Mouse (Mus musculus) kidney, adult 2 months (tissue): Measurements from ENCODE around the gene Tcp11l1. TPM values are rescaled to one million over a fixed set of nuclear protein-coding genes. Genes with fewer than 3 reads are reported as not detected.

Experiments
- DNase-seq: peaks from one replicate; pipeline ENCODE4 v3.0.0; 2021
- H3K27ac ChIP-seq: fragments of 200-500 bp; 2 replicates; pipeline ENCODE4 v1.5.1; 2012; ENCODE audit warnings: low read depth, low read length, control low read depth, inconsistent platforms; ENCODE audit not compliant: insufficient read depth
- H3K27me3 ChIP-seq: fragments of 200-500 bp; replicated peaks from 2 replicates; pipeline ENCODE4 v1.6.1; 2012; ENCODE audit warnings: mild to moderate bottlenecking, moderate library complexity, low read length, inconsistent platforms; ENCODE audit not compliant: control insufficient read depth, insufficient read depth
- H3K36me3 ChIP-seq: fragments of 200-500 bp; 2 replicates; pipeline ENCODE4 v1.6.1; 2012; ENCODE audit warnings: mild to moderate bottlenecking, moderate library complexity, low read length, inconsistent platforms; ENCODE audit not compliant: control insufficient read depth, insufficient read depth
- H3K4me1 ChIP-seq: fragments of 200-500 bp; 2 replicates; pipeline ENCODE4 v1.6.1; 2011; ENCODE audit warnings: low read length; ENCODE audit not compliant: control insufficient read depth, insufficient read depth
- H3K4me3 ChIP-seq: fragments of 200-500 bp; 2 replicates; pipeline ENCODE4 v1.5.1; 2011; ENCODE audit warnings: mild to moderate bottlenecking, low read depth, low read length, control low read depth; ENCODE audit not compliant: insufficient read depth
- CTCF ChIP-seq: fragments of 200-500 bp; conservative IDR thresholded peaks from 2 replicates; pipeline ENCODE4 v1.5.1; 2011; ENCODE audit warnings: low read depth, mild to moderate bottlenecking, control low read depth, low read length, moderate library complexity, mixed read lengths; ENCODE audit not compliant: insufficient read depth, insufficient read length
- POLR2A ChIP-seq: fragments of 200-500 bp; IDR thresholded peaks from one replicate; pipeline ENCODE4 v1.6.1; 2011; ENCODE audit warnings: low read depth, low read length, control low read depth
- WGBS: fragments of 180-500 bp; shearing (Covaris S2); methylation state at CpG from one replicate; pipeline ENCODE4 v1.1.7; 2018; 5-methylcytosine and 5-hydroxymethylcytosine counted together
- polyA plus RNA-seq: library from polyadenylated mRNA; depleted of rRNA; stranded (reverse); fragments of >200 nt; gene quantifications from 2 replicates; pipeline ENCODE4 v1.2.3, GENCODE M21; 2012; rRNA removed

Tcp11l1 gene
- polyA plus RNA-seq, 1 experiment, result 8.6 TPM

- no peak for DNase-seq
These were observed 42.7 kb downstream of the Tcp11l1 start for GRCm38 (mm10) chr2:104669122-104669804.

GRCm38 (mm10) chr2:104663372-104664100 lies 48.4 kb downstream of the Tcp11l1 start:
- peak overlapping the region; percentile 89 for H3K27ac ChIP-seq
- 34% methylated on average over 8 of the region's 8 CpGs for WGBS
- no peak for TF ChIP-seq POLR2A
- no peak for TF ChIP-seq CTCF
- H3K27me3 ChIP-seq, result no peaks in the 10 kb centered on the region
- H3K4me3 ChIP-seq, result no peak overlapping the region
- H3K36me3 ChIP-seq, result no peaks in the 10 kb centered on the region; the same call in none of the 2 replicates
- peak; percentile 86 for DNase-seq
- H3K4me1 ChIP-seq, result peaks cover 17% of the 10 kb centered on the region

More at GRCm38 (mm10) chr2:104669122-104669804, 42.7 kb downstream of the Tcp11l1 start:
- Histone ChIP-seq H3K36me3 (no peaks in the 10 kb centered on the region), H3K27me3 (no peaks in the 10 kb centered on the region), H3K4me1 (no peaks in the 10 kb centered on the region; the same call in 1 of the 2 replicates), H3K4me3 (no peak overlapping the region), H3K27ac (no peak overlapping the region)
- no peak for TF ChIP-seq POLR2A
- TF ChIP-seq CTCF, result no peak
- WGBS, result 91% methylated on average over 6 of the region's 6 CpGs

GRCm38 (mm10) chr2:104658659-104659058 lies 53.3 kb downstream of the Tcp11l1 start:
- Histone ChIP-seq H3K36me3 (no peaks in the 10 kb centered on the region; the same call in none of the 2 replicates), H3K27ac (no peak overlapping the region), H3K27me3 (no peaks in the 10 kb centered on the region), H3K4me1 (peaks cover 14% of the 10 kb centered on the region), H3K4me3 (no peak overlapping the region)
- TF ChIP-seq CTCF (no peak), POLR2A (no peak)
- DNase-seq, result no peak
- WGBS, result 59% methylated on average over 1 of the region's 1 CpGs

GRCm38 (mm10) chr2:104615985-104616711 lies 95.8 kb downstream of the Tcp11l1 start:
- H3K27ac ChIP-seq, result no peak overlapping the region
- DNase-seq, result no peak
- H3K27me3 ChIP-seq, result no peaks in the 10 kb centered on the region
- WGBS, result 80% methylated on average over 4 of the region's 4 CpGs
- H3K4me1 ChIP-seq, result no peaks in the 10 kb centered on the region
- H3K4me3 ChIP-seq, result no peak overlapping the region
- H3K36me3 ChIP-seq, result no peaks in the 10 kb centered on the region
- TF ChIP-seq POLR2A (no peak), CTCF (no peak)

- Histone ChIP-seq H3K4me3 (no peak overlapping the region), H3K27me3 (no peaks in the 10 kb centered on the region), H3K27ac (no peak overlapping the region), H3K4me1 (no peaks in the 10 kb centered on the region), H3K36me3 (no peaks in the 10 kb centered on the region)
- no peak for DNase-seq
- 74% methylated on average over 3 of the region's 3 CpGs for WGBS
- TF ChIP-seq POLR2A (no peak), CTCF (no peak)
These were observed 97.2 kb downstream of the Tcp11l1 start for GRCm38 (mm10) chr2:104614786-104615185.

Other genes with a start within 250 kb of the Tcp11l1 start
- gene Hipk3, start 217.7 kb downstream of the Tcp11l1 start, polyA plus RNA-seq, result 34.4 and 37.5 TPM in 2 replicates
- 5.8 and 6.9 TPM in 2 replicates for gene Cstf3, start 121.6 kb downstream of the Tcp11l1 start, polyA plus RNA-seq
- not detected in 2 replicates for gene Pin1rt1, start 4.2 kb upstream of the Tcp11l1 start, polyA plus RNA-seq
- gene Depdc7, start 30.7 kb upstream of the Tcp11l1 start, polyA plus RNA-seq, result 15.7 and 16.0 TPM in 2 replicates
- 4.4 and 5.0 TPM in 2 replicates for gene Qser1, start 104.6 kb upstream of the Tcp11l1 start, polyA plus RNA-seq
- 1.1 and 1.6 TPM in 2 replicates for gene Prrg4, start 137.7 kb upstream of the Tcp11l1 start, polyA plus RNA-seq
- gene Ccdc73, start 155.6 kb upstream of the Tcp11l1 start, polyA plus RNA-seq, result 1.9 and 2.5 TPM in 2 replicates